Mouse (Mus musculus): Measurements from ENCODE around the gene Icam1.
"Not testable (repeated sequence)": the region's sequence is repeated elsewhere in the genome, so short reads cannot be mapped to it uniquely, and the experiment has no call there.

The Icam1 gene

GRCm38 (mm10) chr9:21026849-21027248, 11.1 kb downstream of the Icam1 start:
- DNase-seq = no peak

- no peak for DNase-seq
Measured at GRCm38 (mm10) chr9:21027774-21028290, 12.0 kb downstream of the Icam1 start.

- DNase-seq = no peak
Measured at GRCm38 (mm10) chr9:21028560-21029110, 12.8 kb downstream of the Icam1 start.

- peak; percentile 79 for DNase-seq
Measured at GRCm38 (mm10) chr9:21029291-21030054, 13.7 kb downstream of the Icam1 start, which contains the start of gene Icam4. TSS of gene Icam4 (plus strand) at chr9:21029373.

- no peak for DNase-seq
Measured at GRCm38 (mm10) chr9:21030055-21030600, 14.3 kb downstream of the Icam1 start.

GRCm38 (mm10) chr9:21030781-21031250, 15.0 kb downstream of the Icam1 start:
- peak; percentile 87 for DNase-seq

GRCm38 (mm10) chr9:21031251-21031895, 15.6 kb downstream of the Icam1 start:
- DNase-seq = peak; percentile 75

- DNase-seq = peak; percentile 80
Measured at GRCm38 (mm10) chr9:21031896-21032351, 16.1 kb downstream of the Icam1 start, which contains the start of gene Icam5. TSS of gene Icam5 (plus strand) at chr9:21032073.

GRCm38 (mm10) chr9:21032491-21032890, 16.7 kb downstream of the Icam1 start:
- no peak for DNase-seq

GRCm38 (mm10) chr9:21033136-21033535, 17.4 kb downstream of the Icam1 start:
- peak; percentile 70 for DNase-seq

- no peak for DNase-seq
Measured at GRCm38 (mm10) chr9:21034481-21035085, 18.8 kb downstream of the Icam1 start.

- DNase-seq = no peak
Measured at GRCm38 (mm10) chr9:21035586-21035985, 19.8 kb downstream of the Icam1 start.

GRCm38 (mm10) chr9:21036161-21036560, 20.4 kb downstream of the Icam1 start:
- no peak for DNase-seq

- DNase-seq = peak; percentile 27
Measured at GRCm38 (mm10) chr9:21036666-21037065, 20.9 kb downstream of the Icam1 start.

- peak; percentile 42 for DNase-seq
Measured at GRCm38 (mm10) chr9:21037481-21037891, 21.7 kb downstream of the Icam1 start.

GRCm38 (mm10) chr9:21039779-21040178, 24.0 kb downstream of the Icam1 start:
- DNase-seq = no peak

GRCm38 (mm10) chr9:21041308-21041707, 25.5 kb downstream of the Icam1 start:
- peak; percentile 50 for DNase-seq

GRCm38 (mm10) chr9:21043563-21043962, 27.8 kb downstream of the Icam1 start:
- DNase-seq = no peak

GRCm38 (mm10) chr9:21044785-21045184, 29.0 kb downstream of the Icam1 start:
- DNase-seq = not testable (repeated sequence)

GRCm38 (mm10) chr9:21045235-21045634, 29.4 kb downstream of the Icam1 start:
- DNase-seq = no peak

GRCm38 (mm10) chr9:21051578-21051977, 35.8 kb downstream of the Icam1 start:
- DNase-seq = no peak

GRCm38 (mm10) chr9:21062928-21063327, 47.1 kb downstream of the Icam1 start:
- peak; percentile 50 for DNase-seq

All from right cerebral cortex, postnatal 14 days (tissue).